Mouse (Mus musculus): ENCODE results near the gene Filip1l. TPM values are rescaled to one million over a fixed set of nuclear protein-coding genes. Genes with fewer than 3 reads are reported as not detected.
A peak's percentile ranks its signal among the peaks of the same experiment; 100 is the strongest.

Filip1l gene
- total RNA-seq, 4 experiments from 2014 or later: 25.5 to 36.2 (median 31.4) TPM

DNA sequence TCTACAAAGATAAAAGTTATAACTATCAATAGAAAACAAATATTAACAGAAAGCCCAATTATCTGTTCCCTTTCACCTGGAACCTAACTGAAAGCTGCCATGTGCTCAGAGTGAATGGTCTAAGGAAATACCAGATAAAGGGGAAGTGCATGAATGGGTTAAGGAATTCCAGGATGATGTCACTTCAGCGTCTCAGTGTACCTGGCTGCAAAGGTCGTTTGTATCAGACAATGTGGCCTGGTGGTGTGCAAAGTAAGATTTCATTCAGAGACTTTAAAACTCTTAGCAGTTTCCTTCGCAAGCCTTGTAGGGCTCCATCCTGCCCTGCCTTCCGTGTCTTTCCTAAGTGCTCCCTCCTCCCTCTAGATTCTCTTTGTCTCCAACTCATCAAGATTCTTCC is 80.3 kb downstream of the Filip1l start:
- DNase-seq (ENCODE audit: low spot score): no peak

DNA sequence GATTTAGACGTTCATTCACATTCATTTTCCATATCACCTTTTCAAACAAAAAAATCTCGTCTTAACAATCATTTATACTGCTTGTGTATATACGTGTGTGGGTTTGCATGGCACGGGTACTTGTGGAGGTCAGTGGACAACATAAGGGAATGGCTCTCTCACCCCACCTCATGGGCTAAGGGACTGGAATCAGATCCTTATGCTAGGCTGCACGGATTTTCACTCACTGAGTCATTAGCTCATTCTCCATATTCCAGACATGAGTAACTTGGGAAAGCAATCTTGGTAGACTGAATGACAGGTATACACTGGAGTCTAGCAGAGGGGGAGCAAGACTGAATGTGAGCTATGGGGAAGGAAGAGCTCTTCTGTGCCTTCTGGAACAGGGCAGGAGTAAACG is 80.8 kb downstream of the Filip1l start:
- DNase-seq (ENCODE audit: low spot score): no peak

DNA sequence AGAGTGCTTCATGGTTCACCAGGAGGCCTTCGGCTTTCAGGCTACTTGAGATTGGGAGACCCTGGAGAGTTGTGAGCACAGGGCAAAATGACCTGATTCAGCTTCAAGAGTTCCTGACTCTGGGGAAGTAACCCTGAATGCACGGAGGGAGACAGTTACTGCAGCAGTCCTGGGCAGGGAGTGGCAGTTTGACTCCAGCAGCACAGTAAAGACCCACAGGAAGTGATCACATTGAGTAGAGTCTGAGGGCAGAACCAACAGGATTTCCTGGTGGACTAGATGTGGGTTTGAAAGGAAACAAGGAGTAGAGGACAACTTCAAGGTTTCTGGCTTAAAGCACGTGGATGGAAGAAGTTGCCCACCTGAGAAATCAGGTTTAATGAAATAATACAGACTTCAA is 81.7 kb downstream of the Filip1l start:
- DNase-seq (ENCODE audit: low spot score): no peak

DNA sequence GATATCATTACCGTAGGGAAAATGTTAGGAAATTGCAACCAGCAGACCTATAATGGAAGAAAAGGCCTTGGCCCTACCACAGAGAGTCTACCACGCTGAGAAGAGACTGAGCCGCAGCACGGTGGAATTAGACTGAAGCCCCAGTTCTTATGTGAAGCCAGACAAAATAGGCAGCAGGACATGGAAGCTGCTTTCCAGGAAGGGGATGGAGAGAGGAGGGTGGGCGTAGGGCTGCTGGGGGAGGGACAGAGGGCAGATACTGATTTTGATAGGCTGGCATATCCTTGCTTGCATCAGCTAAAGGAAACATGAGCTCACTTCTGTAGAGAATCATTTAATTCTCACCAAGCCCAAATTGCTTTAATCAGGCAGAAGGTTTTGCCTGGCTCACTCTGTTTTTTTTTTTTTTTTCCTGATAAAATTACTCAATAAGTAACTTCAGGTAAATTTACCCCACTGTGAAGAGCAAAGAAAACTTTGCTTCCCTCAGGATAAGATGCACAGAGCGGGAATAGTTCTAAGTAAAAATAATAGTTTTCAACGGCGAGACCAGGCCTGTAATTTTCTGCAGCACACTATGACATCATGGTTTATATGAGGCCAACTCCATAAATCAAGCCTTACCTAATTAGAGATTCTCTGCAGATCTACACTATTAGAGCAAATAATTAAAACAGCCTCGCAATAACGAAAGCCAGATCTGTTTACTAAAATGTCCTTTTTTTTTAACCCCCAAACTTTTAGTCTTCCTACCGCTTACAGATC is 84.8 kb downstream of the Filip1l start:
- DNase-seq (ENCODE audit: low spot score): no peak

DNA sequence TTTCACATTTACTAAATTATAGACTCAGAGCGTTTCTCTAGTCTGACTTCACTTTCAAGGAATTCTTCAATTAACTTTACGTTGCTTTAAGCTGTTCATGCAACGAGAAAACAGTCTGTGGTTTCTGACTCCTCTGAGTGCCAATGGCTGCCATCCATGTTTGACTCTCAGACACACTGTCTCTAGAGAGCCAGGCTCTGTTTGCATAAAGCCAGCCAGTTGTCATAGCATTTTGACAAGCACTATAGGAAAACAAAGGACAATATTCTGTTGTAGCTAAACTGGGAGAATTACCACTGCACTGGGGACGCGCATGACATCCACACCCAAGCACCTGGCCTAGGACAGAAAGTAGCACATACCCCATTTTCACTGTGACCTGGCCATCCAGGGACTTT is 85.4 kb downstream of the Filip1l start:
- DNase-seq (ENCODE audit: low spot score): no peak

DNA sequence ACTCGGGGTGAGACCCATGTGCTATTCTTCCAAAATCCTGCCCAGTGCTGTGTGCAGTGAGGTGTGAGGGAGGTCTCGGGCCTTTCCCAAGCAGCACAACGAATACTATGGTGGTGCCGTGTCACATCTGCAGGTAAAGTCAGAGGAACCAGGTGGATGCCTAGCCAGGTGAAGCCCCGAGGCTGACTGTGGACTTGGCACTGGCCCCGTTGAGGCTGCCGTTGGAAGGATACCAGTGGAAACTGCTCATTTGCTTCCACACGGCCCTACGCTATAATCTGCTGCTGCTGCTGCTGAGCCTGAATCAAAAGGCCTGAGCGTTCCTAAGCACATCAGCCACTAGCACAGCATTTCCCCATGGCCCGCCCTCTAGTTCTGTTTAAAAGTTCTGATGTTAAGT is 86.3 kb downstream of the Filip1l start:
- no peak for DNase-seq (ENCODE audit: low spot score)

DNA sequence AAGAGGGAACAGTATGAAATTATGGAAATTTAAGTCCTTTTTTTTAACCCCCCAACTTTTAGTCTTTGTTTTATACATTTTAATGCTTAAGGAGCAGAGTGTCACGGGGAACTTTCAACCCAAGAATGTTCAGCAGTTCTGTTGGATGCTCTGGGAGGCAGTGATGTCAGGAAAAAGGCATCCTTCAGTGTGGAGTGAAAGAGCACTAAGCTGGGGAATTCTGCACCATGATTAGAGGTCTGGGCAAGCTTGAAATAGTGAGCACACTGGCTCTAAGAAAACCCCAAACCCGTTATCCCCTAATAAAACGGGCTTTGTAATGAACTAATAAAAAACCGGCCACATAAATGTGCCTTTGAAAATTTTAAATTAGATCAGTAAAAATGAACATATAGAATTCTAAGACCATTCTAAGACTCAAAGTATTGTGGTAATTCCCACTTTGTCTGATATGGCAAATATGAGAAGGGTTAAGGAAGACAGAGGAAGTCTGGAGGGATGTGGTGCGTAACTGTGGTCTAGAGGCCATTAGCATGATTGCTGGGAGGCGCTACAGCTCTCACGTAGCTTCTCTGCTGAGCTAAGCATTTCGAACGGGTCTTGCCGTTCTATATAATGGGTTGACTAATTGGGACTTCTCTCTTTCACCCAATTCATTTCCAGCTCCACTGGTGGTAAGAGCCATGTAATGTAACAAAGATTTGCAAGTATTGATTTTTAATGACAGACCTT is 88.0 kb downstream of the Filip1l start:
- DNase-seq (ENCODE audit: low spot score): no peak

DNA sequence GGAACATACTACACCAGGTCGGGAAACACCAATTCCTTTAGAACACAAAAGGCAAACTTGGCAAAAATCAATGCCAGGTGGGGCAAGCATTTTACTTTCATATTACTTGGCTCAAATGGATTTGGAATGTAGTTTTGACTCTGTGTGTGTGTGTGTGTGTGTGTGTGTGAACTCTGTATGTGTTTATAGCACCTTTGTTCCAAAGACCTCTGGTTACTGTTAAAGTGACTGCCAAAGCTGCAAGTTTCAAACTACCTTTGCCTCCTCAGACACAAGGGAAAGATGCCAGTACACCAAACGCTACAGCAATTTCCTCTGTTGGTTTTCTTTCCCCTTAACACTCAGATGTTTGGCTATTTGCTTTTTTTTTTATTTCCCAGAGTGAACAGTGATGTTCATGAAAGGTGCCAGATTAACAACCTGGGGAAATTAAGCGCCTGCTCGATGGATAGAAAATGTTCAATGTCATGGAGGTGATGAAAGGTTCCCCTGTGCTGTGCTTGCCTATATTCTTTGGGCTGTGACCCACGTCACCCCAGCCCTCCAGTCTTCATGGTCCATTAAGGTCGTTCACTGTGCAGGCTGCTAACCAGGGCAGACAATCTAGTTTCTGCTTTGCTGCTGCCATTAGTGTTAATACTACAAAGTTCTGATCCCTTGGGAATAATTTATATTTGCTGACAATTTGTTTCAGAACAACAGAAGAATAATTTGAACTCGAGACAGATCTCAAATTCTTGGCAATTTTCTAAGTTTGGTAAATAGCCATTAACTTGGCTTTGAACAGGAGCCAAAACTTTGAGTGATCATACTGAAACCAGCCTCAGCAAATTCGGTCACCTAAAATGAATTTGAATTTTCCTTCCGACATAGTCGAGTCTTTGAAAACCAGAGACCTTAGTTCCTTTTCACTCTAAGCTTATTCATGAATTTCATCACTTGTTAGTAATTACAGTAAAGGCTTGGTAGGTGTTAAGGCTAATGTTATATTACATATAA is 92.5 kb downstream of the Filip1l start:
- DNase-seq (ENCODE audit: low spot score): no peak

DNA sequence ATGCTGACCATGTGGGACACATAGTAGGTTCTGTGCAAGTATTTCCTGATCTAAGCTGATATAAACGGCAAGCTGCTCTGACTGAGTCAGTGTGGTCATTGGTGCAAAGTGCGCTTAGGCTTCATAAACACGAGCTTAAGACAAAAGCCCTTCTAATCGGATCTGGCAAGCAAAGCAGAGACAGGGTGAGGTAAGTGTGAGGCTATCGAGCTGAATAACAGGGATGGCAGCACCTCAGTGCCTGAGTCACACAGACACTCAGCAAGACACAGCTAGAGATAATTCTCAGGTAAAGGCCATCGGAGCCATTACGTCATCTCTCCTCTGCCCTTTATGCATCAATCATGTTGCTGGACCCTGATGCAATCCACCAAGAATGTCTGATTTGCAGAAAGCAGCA is 100.1 kb downstream of the Filip1l start:
- DNase-seq (ENCODE audit: low spot score): no peak

DNA sequence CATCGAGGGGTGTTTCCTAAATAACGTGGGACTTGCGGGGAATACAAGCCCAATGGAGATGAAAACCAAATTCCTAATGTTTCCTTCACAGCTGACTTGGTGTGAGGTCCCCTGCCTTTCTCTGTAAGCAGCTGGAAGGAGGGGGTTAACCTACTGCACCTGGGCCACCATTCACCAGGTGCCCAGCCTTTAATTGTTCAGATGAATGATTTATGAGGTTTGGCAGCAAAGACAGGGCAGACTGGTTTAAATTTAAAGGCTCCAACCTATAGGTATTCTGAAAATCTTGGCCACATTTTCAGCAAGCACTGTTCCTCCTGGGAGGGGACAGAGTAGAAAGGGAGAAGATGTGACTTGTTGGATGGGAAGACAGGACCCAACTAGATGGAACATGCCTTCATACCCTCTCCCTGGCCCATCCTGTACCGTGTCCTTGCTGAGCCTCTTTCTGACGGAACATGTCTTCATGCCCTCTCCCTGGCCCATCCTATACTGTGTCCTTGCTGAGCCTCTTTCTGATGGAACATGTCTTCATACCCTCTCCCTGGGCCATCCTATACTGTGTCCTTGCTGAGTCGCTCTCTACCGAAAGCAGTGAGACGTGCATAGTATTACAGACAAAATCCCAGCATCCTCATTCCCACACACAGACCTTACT is 101.3 kb downstream of the Filip1l start:
- DNase-seq (ENCODE audit: low spot score): no peak

DNA sequence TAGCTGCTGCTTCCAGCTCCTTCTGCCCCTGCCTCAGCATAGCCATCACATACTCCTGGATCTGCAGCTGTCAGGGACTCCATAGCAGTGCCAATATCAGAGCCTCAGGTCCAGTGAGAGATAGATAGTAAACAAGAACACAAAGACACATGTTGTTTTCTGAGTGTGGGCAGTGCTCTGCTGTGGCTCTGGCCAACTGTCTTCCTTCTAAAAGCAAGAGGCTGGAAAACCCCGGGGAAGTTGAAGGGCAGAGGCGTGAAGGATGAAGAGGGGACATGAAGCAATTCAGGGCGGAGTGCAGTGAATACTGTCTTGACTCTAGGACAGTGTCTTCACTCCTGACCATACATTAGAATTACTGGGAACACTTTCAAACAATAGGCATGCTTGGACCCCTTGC is 102.7 kb downstream of the Filip1l start:
- DNase-seq (ENCODE audit: low spot score): no peak

DNA sequence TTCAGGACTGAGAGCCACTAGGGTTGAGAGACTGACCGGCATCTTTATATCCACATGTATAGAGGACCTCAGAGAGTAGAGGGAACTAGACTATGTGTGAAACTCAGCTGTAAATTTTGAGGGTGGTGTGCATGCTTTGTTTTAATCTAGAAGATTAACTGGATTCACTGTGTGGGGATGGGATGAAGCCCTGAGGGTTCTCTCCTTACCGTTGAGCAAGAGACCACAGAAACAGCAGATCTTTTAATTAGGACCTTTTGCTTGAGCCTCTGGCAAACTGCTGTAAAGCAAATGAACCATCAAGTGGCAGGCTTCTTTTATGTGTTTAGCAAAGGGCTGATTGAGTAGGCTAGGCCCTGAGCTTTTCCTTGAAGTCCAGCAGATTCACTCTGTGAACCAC is 103.1 kb downstream of the Filip1l start:
- DNase-seq (ENCODE audit: low spot score): no peak

DNA sequence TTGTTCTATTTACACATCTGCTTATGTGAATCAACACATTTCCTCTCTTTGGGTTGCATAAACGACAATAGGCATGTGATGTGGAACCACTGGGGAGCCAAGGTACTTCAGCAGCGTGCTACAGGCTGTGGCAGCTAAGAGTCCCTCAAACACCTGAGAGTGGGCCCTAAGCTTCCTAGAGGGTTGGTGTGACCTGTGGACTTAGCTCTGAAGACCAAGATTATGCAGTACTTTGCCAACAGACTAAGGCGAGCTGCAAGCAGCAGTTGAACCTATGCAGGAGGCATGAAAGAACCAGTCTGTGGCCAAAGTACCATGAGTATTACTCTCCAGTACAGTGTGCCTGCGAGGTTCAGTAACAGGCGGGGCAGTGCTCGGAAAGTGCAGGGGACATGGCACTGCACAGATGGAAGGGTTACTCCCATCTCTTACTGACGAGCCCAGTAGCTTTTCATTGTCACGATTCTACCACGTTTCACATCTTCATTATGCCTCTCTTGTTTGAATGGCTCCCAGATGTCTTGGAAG is 112.6 kb downstream of the Filip1l start:
- no peak for DNase-seq (ENCODE audit: low spot score)

DNA sequence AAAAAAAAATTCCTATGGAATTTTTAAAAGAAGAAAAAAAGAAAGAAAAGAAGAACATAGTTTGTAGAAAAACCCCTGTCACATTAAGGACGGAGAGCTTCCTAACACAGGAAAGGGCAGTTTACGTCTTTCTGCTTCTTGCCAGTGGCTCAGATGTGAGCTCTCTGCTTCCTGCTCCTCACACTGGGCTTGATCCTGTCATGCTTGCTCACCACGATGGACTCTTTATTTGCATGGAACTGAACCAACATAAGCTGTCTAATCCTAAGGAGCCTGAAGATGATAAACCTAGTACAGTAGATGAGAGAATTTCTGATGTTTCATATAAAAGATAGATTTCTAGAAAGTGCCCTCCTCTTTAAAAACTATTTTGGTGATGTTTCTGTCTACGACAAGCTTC is 116.4 kb downstream of the Filip1l start:
- DNase-seq (ENCODE audit: low spot score): no peak

DNA sequence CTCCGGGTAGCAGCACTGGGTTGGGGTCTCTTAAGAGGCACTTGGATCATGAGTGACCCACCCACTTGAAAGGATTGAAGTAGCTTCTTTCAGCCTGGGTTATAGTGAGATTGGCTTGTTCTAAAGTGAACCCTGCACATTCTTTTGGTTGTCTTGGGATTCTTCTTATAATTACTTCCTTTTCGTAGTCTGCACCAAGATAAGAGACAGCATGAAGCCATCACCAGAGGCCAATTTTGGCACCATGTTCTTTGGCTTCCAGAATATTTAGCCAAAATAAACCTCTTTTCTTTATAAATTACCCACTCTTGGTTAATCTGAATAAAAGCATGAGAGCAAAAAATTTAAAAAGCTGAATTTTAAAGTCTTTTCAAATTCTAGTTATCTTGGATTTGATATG is 117.0 kb downstream of the Filip1l start:
- no peak for DNase-seq (ENCODE audit: low spot score)

DNA sequence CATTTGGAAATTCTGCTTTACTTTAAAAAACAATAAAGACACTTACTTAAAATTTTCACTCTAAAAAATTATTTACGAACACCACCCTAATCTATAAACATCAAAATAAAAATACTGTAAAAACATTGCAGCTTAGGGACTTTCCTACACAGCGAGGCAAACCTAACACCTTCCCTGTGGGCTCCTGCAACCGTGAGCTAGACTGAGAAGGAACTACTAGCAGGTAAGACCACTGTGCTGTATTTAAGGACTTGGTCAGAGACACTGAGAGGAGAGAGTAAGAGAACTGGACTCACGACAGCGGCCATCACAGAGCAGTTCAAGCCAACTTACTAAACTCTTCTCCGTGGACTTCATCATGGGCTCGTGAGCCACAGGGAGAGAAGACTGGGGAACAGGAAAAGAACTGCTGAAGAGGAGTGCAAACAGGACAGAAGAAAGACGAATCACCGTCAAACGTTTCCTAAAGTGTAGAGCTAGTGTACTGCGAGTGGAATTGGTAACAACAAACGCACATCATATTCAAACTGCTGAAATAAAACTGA is 117.5 kb downstream of the Filip1l start:
- DNase-seq (ENCODE audit: low spot score): no peak

DNA sequence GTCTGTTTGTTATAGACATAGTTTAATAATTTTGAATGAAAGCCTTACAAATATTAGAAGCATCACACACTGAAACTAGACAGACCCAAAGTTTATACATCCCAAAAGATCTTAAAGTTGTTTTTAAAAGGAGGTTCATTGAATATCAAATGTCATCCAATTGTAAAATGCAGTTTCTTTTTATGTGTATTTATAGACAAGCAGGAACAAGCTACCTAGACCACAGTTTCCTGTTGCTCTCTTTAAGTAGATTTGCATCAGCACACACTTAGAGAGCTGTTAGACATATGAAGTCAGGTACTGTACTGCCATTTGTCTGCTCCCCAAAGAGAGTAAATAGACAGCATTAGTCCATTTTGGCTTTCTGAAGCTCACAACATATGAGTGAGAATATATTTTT is 118.2 kb downstream of the Filip1l start:
- no peak for DNase-seq (ENCODE audit: low spot score)

DNA sequence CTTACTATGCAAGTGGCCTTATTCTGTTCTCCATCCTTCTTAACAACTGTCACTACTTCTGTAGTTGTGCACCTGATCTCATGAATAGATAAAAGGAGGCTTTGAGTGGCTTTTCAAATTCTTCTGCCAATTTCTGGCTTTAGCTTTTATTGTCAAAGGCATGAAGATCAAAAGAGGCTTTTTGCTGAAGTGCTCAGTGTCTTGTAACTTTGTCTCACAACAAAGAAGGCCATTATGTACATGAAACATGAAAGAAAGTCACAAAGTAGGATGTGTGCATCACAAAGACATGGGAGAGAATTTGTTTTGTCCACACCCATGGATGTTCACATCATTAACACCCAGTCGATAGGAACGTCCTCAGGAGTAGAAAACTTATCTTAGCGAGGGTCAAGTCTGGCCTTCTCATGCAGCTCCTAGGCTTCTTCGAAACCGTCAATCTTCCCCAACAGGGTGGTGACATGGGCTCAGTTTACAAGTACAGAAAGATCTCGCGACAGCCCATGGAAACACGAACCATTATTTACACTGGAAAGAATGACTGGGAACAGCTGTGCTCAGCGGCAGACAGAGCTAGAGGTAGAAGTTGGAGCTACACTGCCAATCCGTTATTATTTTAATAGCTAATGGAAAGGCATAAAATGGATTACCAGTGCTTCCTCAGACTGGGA is 120.7 kb downstream of the Filip1l start:
- DNase-seq (ENCODE audit: low spot score): no peak

DNA sequence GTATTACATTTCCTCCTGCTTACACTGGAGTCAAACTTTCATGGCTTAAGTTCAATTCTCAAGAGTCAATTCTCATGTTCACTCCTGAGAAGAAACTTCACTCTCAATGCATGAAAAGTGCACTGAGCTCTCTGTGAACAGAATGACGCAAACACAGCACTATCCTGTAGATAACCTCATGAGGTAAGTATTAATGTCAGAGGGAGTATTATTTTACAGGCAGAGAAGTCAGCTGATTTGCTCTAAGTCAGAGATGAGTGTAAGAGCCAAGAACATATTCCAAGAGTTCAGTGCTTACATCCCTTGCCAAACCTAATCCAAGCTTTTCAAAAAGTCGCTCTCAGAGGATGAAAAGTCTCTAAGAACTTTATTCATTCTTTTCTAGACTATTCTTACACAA is 125.6 kb downstream of the Filip1l start:
- DNase-seq (ENCODE audit: low spot score): peak; percentile 55

DNA sequence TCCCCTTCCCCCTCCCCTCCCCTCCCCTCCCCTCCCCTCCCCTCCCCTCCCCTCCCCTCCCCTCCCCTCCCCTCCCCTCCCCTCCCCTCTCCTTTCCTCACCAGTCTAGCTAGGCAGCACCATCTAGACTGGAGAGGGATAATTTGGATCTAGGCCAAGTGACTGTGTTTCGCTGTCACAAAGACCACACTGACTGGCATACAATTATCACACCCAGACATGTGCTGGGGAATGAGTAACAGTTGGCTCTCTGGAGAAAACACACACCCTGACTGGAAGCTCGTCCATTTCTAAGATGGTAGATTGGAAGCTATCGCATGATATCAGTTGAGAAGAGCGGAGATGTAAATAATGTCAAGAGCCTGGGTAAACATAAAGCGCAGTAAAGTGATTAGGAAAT is 126.9 kb downstream of the Filip1l start:
- no peak for DNase-seq (ENCODE audit: low spot score)

DNA sequence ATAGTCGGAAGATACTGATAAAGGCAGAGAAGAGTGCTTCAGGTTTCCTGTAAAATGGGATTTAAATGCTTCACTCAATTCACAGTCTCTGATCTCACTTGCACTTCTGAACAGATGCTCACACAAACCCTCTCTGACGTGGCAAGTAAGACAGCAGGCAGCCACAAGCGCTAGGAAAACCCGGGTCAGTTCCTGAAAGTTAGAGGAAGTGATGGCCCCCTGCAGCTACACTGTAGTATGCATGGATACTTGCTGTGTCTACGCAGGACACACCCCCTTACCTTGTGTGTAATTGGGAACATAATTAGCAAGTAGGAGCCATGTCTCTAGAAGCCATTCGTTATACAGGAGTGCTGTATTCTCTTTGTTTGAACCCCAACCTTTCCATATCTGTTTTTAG is 129.4 kb downstream of the Filip1l start:
- no peak for DNase-seq (ENCODE audit: low spot score)
